Mouse (Mus musculus): Measurements from ENCODE around the gene Gpr135.
"Not testable (repeated sequence)": the region's sequence is repeated elsewhere in the genome, so short reads cannot be mapped to it uniquely, and the experiment has no call there.

Gene Gpr135

GRCm38 (mm10) chr12:72053851-72054250 is 17.1 kb downstream of the Gpr135 start:
- in situ Hi-C loops (cut with MboI), result no loop called here

DNA sequence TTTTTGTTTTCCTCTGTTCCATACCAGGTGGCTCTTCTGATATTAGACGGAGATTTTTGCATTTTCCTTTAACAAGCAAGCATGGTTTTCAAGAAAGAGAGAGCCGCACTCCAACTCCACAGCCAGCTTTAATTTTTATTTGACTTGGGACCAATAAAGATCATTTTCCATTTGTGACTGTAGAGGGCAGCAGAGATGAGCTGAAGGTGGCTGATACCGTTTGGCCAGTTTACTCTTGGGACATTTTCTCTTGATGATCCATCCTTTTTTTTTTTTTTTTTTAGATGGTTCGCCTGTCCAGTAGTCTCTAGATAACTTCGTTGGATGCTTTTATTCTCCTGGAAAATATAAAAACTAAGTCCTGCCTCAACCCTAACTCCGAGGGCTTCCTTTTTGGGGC is 17.6 kb downstream of the Gpr135 start:
- in situ Hi-C loops (cut with MboI), result no loop called here

- in situ Hi-C loops (cut with MboI), result no loop called here
Observed at GRCm38 (mm10) chr12:72052571-72052970, 18.4 kb downstream of the Gpr135 start.

- in situ Hi-C loops (cut with MboI), result no loop called here
Observed at GRCm38 (mm10) chr12:72050821-72051220, 20.1 kb downstream of the Gpr135 start.

DNA sequence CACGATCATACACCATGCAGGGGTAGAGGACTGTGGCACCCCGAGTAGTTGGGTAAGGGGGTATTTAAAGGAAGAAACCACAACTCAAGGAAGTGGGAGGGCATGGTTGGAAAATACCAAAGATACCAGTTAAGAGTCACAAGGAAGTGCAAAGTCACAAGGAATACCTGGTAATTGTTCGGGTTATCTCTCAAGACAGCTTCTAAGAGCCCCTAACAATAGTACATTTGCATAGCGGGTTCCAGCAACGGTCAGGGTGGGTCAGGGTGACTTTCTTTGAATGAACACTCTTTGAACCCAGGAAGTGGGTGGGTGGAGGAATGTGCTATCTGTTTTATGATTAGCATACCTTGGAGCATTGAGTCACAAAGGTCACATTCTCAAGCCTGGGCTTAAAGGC is 20.8 kb downstream of the Gpr135 start:
- in situ Hi-C loops (cut with MboI), result not testable (repeated sequence)

DNA sequence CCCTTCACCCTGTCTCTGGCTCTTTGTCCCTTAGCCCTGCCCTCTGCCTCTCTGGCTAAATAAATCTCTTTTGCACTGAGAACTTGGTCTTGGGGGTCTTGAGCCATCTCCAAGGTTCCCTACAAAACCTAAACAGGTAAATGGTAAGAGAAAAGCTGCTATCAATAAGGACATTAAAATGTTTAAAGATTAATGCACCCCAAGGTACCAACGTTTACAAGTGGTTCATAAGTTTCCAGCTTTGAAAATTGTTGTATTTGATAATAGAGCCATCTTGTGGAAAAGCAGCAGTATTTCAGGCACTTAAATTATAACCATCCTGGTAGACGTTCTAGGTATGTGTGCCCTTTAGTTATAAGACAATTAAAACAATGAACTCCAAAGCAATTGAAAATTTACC is 23.4 kb downstream of the Gpr135 start:
- in situ Hi-C loops (cut with MboI), result loop anchor here (10.0 kb wide), 1 partner anchor 273 kb away; no protein-coding TSS in a partner anchor

DNA sequence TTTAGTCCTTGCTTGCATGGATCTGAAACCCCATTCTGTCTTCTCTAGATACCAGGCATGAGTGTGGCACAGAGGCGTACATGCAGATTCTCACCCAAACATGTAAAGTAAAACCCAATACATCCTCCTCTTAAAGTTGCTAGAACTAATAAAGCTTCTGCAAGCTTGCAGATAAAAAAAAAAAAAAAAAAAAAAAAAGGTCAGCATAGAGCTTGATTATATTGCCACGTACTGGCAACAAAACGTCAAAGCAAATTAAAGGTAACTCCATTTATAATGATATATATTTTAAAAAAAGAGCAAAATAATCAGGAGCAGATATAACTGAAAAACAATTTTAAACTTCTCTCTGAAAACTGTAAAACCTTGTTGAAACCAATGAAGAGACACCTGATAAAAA is 29.7 kb downstream of the Gpr135 start:
- in situ Hi-C loops (cut with MboI), result loop anchor here (10.0 kb wide), 1 partner anchor 266 kb away; no protein-coding TSS in a partner anchor

DNA sequence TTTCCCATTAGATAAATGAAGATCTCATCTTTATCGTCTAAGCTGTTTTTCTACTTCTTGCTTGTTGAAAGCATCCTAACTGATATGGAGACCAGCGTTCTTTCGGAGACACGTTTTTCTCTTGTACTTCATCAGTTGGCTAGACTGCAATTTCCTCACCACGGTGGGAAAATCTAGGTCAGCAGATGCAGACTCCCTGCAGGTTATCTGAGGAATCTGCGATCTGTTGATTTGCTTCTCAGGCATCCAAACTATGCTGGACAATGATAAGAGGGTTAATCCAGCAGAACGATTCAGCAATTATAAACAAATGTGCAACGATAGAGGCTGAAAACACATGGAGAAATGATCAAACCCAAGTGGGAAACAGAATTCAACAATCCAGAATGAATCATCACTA is 31.4 kb downstream of the Gpr135 start:
- in situ Hi-C loops (cut with MboI), result no loop called here

- in situ Hi-C loops (cut with MboI), result no loop called here
Observed at GRCm38 (mm10) chr12:72038866-72039265, 32.1 kb downstream of the Gpr135 start.

- in situ Hi-C loops (cut with MboI), result no loop called here
Observed at GRCm38 (mm10) chr12:72037049-72037448, 33.9 kb downstream of the Gpr135 start.

GRCm38 (mm10) chr12:72036097-72036661 is 34.7 kb downstream of the Gpr135 start:
- in situ Hi-C loops (cut with MboI), result no loop called here

- in situ Hi-C loops (cut with MboI), result no loop called here
Observed at GRCm38 (mm10) chr12:72031794-72032193, 39.1 kb downstream of the Gpr135 start.

DNA sequence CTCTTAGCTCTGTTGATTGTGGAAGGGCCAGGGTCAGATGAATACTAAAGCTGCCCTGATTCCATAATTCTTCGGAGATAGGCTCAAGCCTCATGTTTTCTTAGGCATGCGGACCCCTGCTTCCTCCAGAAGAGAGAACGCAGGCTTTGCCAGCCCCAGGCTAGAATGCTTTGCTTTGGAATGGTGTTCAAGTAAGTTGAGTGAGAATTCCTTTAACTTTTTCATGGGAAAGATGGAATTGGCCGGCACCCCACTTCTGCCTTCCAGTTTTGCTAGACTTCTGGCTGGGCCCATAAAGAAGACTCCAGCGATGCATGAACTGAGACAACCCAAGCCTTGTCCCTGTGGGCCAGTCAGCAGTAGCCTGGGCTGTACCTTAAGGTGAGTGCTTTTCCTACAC is 39.8 kb downstream of the Gpr135 start:
- in situ Hi-C loops (cut with MboI), result no loop called here

GRCm38 (mm10) chr12:72025275-72025795 is 45.6 kb downstream of the Gpr135 start:
- in situ Hi-C loops (cut with MboI), result no loop called here

GRCm38 (mm10) chr12:72023572-72023971 is 47.4 kb downstream of the Gpr135 start:
- in situ Hi-C loops (cut with MboI), result no loop called here

GRCm38 (mm10) chr12:72022790-72023189 is 48.1 kb downstream of the Gpr135 start:
- in situ Hi-C loops (cut with MboI), result no loop called here

- in situ Hi-C loops (cut with MboI), result no loop called here
Observed at GRCm38 (mm10) chr12:72021543-72021942, 49.4 kb downstream of the Gpr135 start.

- in situ Hi-C loops (cut with MboI), result no loop called here
Observed at GRCm38 (mm10) chr12:72020285-72020684, 50.6 kb downstream of the Gpr135 start.

Data from mature B cell (primary cell).